Mouse (Mus musculus): ENCODE measurements around the gene Son.

DNA sequence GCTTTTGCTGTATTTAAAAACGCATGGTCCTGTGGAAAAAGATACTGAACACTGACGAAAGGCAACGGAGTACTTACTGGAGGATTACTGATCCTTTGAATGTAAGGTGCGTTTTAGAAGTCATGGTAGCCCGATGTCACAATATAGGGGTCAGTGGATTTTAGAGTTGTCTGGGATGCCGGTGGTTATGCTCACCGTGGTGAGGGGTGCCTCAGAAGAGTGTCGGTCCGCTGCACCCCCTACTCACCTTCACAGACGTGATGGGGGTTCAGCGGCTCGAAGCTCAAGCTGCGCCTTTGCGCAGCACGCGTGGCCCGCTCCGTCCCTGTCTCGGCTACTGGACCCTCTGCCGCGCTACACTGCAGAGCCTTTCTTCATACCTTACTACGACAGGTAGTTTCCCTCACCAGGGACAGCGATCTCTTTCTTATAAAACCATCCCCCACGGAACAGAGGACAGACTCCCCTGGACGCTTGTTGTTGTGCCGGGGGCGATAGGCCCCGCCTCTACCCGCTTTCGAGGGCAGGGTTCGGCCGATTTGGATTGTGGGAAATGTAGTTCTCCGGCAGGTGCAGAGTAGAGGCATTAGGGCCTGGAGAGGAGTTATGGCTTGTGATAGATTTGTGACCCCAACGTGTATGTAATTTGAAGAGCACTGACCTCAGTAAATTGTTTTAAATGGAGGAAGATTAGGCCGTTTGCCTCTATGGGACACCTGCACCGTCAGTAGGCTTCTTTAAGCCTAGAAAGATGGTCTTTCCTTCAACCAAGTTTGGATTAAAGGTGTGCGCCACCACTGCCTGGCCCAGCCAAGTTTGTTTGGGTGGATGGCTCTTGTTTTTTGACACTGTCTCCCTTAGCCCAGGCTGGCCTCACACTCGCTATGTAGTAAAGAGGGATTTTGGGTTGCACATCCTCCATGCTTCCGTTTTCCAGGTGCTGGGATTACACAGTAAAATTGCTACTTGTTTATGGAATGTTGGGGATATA lies 28.5 kb upstream of the Son start, which contains the start of gene Dnajc28:
- TF ChIP-seq CTCF (IDR thresholded peaks at IDR 0.05; ENCODE audit: low read depth), result no peak
- TF ChIP-seq EP300 (IDR thresholded peaks at IDR 0.05; ENCODE audit: low read depth), result no peak

Data from liver, embryonic 14.5 days (tissue).